Mouse (Mus musculus) MEL (cell line): ENCODE measurements around the gene Cep95.

Experiments
- CHD1 ChIP-seq: IDR thresholded peaks from 2 replicates; pipeline ENCODE4 v1.6.1; 2012; ENCODE audit warnings: low read depth, mild to moderate bottlenecking, inconsistent platforms, low read length, improper control_type of control experiment
- NELFE ChIP-seq: IDR thresholded peaks from 2 replicates; pipeline ENCODE4 v1.6.1; 2011; ENCODE audit warnings: low read depth, low read length, improper control_type of control experiment
- POLR2A ChIP-seq, 2 experiments: IDR thresholded peaks; 2 replicates each; pipeline ENCODE4 v1.6.1; 2011 to 2012; ENCODE audit warnings: low read length in 2 of 2, mild to moderate bottlenecking in 2 of 2, control low read depth in 1 of 2, improper control_type of control experiment in 1 of 2, low read depth in 1 of 2, moderate library complexity in 1 of 2; ENCODE audit not compliant: control insufficient read depth in 1 of 2, insufficient read depth in 1 of 2, poor library complexity in 1 of 2
- TCF12 ChIP-seq: IDR thresholded peaks from 2 replicates; pipeline ENCODE4 v1.6.1; 2014; ENCODE audit warnings: low read depth, mild to moderate bottlenecking, inconsistent platforms, low read length, improper control_type of control experiment, moderate library complexity

GRCm38 (mm10) chr11:106815331-106815730 lies 26.3 kb downstream of the Cep95 start:
- TF ChIP-seq POLR2A (IDR thresholded peaks at IDR 0.05; ENCODE audit: control insufficient read depth in 1 of 2, insufficient read depth in 1 of 2, low read depth in 1 of 2, low read length in 2 of 2, poor library complexity in 1 of 2): no peak
- no peak for TF ChIP-seq NELFE
- TF ChIP-seq TCF12: no peak
- TF ChIP-seq CHD1: no peak
